Mouse (Mus musculus) MEL (cell line): ENCODE data around the gene Rabep1.
A peak's percentile ranks its signal among the peaks of the same experiment; 100 is the strongest.

Experiments
- CTCF ChIP-seq, 3 experiments: IDR thresholded peaks in 2 of 3; conservative IDR thresholded peaks in 1 of 3; 2 replicates each; pipeline ENCODE4 v1.5.1; 2011 to 2012; ENCODE audit warnings: low read length in 3 of 3, low read depth in 2 of 3, mild to moderate bottlenecking in 2 of 3, improper control_type of control experiment in 1 of 3, inconsistent platforms in 1 of 3, mixed read lengths in 1 of 3, moderate library complexity in 1 of 3; ENCODE audit not compliant: control insufficient read depth in 1 of 3, insufficient read depth in 1 of 3, poor library complexity in 1 of 3, severe bottlenecking in 1 of 3
- E2F4 ChIP-seq: IDR thresholded peaks from 2 replicates; pipeline ENCODE4 v1.6.1; 2011; ENCODE audit warnings: low read depth, low read length, improper control_type of control experiment, borderline replicate concordance
- EP300 ChIP-seq, 2 experiments: IDR thresholded peaks; 2 replicates each; pipeline ENCODE4 v1.6.1; 2011; ENCODE audit warnings: improper control_type of control experiment in 2 of 2, low read length in 2 of 2, low read depth in 1 of 2, mild to moderate bottlenecking in 1 of 2
- ETS1 ChIP-seq: IDR thresholded peaks from 2 replicates; pipeline ENCODE4 v1.6.1; 2012; ENCODE audit warnings: low read depth, mild to moderate bottlenecking, inconsistent platforms, low read length, improper control_type of control experiment, moderate library complexity
- KAT2A ChIP-seq: conservative IDR thresholded peaks from 2 replicates; pipeline ENCODE4 v1.6.1; 2012; ENCODE audit warnings: low read depth, low read length, improper control_type of control experiment, inconsistent platforms
- POLR2A ChIP-seq, 2 experiments: IDR thresholded peaks; 2 replicates each; pipeline ENCODE4 v1.6.1; 2011 to 2012; ENCODE audit warnings: low read length in 2 of 2, mild to moderate bottlenecking in 2 of 2, control low read depth in 1 of 2, improper control_type of control experiment in 1 of 2, low read depth in 1 of 2, moderate library complexity in 1 of 2; ENCODE audit not compliant: control insufficient read depth in 1 of 2, insufficient read depth in 1 of 2, poor library complexity in 1 of 2
- USF1 ChIP-seq: IDR thresholded peaks from 2 replicates; pipeline ENCODE4 v1.6.1; 2014; ENCODE audit warnings: low read depth, mild to moderate bottlenecking, inconsistent platforms, low read length, improper control_type of control experiment, moderate library complexity
- ZKSCAN1 ChIP-seq: IDR thresholded peaks from 2 replicates; pipeline ENCODE4 v1.6.1; 2012; ENCODE audit warnings: low read depth, mild to moderate bottlenecking, inconsistent platforms, low read length, improper control_type of control experiment, moderate library complexity
- ZNF384 ChIP-seq: IDR thresholded peaks from 2 replicates; pipeline ENCODE4 v1.6.1; 2012; ENCODE audit warnings: low read depth, mild to moderate bottlenecking, inconsistent platforms, low read length, improper control_type of control experiment

- TF ChIP-seq ZKSCAN1 (no peak), KAT2A (no peak), E2F4 (no peak), CTCF (IDR thresholded peaks at IDR 0.05 in 2 of 3, conservative IDR thresholded peaks at IDR 0.05 in 1 of 3; ENCODE audit: control insufficient read depth in 1 of 3, insufficient read depth in 1 of 3, low read depth in 2 of 3, low read length in 3 of 3, poor library complexity in 1 of 3, severe bottlenecking in 1 of 3) (no peak), EP300 (IDR thresholded peaks at IDR 0.05; ENCODE audit: low read depth in 1 of 2, low read length in 2 of 2) (no peak), ZNF384 (0 out of 2 replicates have a peak, but pooled peaks have one; percentile 10), ETS1 (no peak), USF1 (no peak), POLR2A (IDR thresholded peaks at IDR 0.05; ENCODE audit: control insufficient read depth in 1 of 2, insufficient read depth in 1 of 2, low read depth in 1 of 2, low read length in 2 of 2, poor library complexity in 1 of 2) (no peak)
Observed at GRCm38 (mm10) chr11:70816770-70817169, 27.8 kb upstream of the Rabep1 start.
